Mouse (Mus musculus) left cerebral cortex, postnatal 25 days (tissue): ENCODE measurements around the gene Parva. TPM values are rescaled to one million over a fixed set of nuclear protein-coding genes. Genes with fewer than 3 reads are reported as not detected.

Experiments used
- DNase-seq, 2 experiments: peaks; one replicate each; pipeline ENCODE4 v3.0.0; 2022; ENCODE audit warnings: low spot score in 2 of 2, mixed read lengths in 1 of 2
- intact Hi-C: fragments of 180-260 bp; cut with DNase I; formaldehyde crosslinking; loops from one replicate; pipeline ENCODE4 v1.15.1; 2025
- total RNA-seq, 2 experiments: library from RNA; stranded (reverse); gene quantifications; 2 replicates each; pipeline ENCODE4 v1.2.3; 2021

Gene Parva
- 10 to 100 TPM; 53.3 to 53.6 TPM for total RNA-seq

- peak; percentile 53 to 54 for DNase-seq
- intact Hi-C loops, result no loop called here
Observed at GRCm38 (mm10) chr7:112427357-112428157, at the start of gene Parva. Parva (plus strand) TSS chr7:112427505.

GRCm38 (mm10) chr7:112378056-112378455, 49.2 kb upstream of the Parva start:
- intact Hi-C loops, result no loop called here
- no peak for DNase-seq

GRCm38 (mm10) chr7:112378476-112378875, 48.8 kb upstream of the Parva start:
- peak; percentile 66 to 93 for DNase-seq
- intact Hi-C loops, result no loop called here

- DNase-seq, result no peak
- intact Hi-C loops, result no loop called here
Observed at GRCm38 (mm10) chr7:112386521-112386920, 40.8 kb upstream of the Parva start.

GRCm38 (mm10) chr7:112387876-112388275, 39.4 kb upstream of the Parva start:
- DNase-seq, result no peak
- intact Hi-C loops, result no loop called here

GRCm38 (mm10) chr7:112388363-112388875, 38.9 kb upstream of the Parva start:
- DNase-seq, result no peak
- intact Hi-C loops, result no loop called here

GRCm38 (mm10) chr7:112389611-112390251, 37.6 kb upstream of the Parva start:
- intact Hi-C loops, result loop anchor here (10.0 kb wide), 1 partner anchor 285 kb away; the partner anchor contains the start of gene Tead1
- DNase-seq, result peak in 1 of 2 experiments; percentile 38

- peak in 1 of 2 experiments; percentile 71 for DNase-seq
- intact Hi-C loops, result loop anchor here (10.0 kb wide), 1 partner anchor 284 kb away; the partner anchor contains the start of gene Tead1
Observed at GRCm38 (mm10) chr7:112390252-112390936, 36.9 kb upstream of the Parva start.

- intact Hi-C loops, result loop anchor here (10.0 kb wide), 1 partner anchor 284 kb away; the partner anchor contains the start of gene Tead1
- DNase-seq, result peak in 1 of 2 experiments; percentile 24
Observed at GRCm38 (mm10) chr7:112390937-112391605, 36.2 kb upstream of the Parva start.

- intact Hi-C loops, result loop anchor here (10.0 kb wide), 1 partner anchor 277 kb away; the partner anchor contains the start of gene Tead1
- no peak for DNase-seq
Observed at GRCm38 (mm10) chr7:112397786-112398185, 29.5 kb upstream of the Parva start.

GRCm38 (mm10) chr7:112399425-112400170, 27.7 kb upstream of the Parva start:
- intact Hi-C loops, result loop anchor here (1.0 to 10.0 kb wide), 2 partner anchors 275 to 469 kb away; partner anchors contain the start of gene Tead1

GRCm38 (mm10) chr7:112400175-112400574, 27.1 kb upstream of the Parva start:
- intact Hi-C loops, result loop anchor here (1.0 kb wide), 1 partner anchor 468 kb away; no protein-coding TSS in a partner anchor
- DNase-seq, result peak; percentile 68 to 77

More at GRCm38 (mm10) chr7:112399425-112400170, 27.7 kb upstream of the Parva start:
- DNase-seq, result no peak

- intact Hi-C loops, result no loop called here
- no peak for DNase-seq
Observed at GRCm38 (mm10) chr7:112405061-112405460, 22.2 kb upstream of the Parva start.

- peak in 1 of 2 experiments; percentile 43 for DNase-seq
- intact Hi-C loops, result no loop called here
Observed at GRCm38 (mm10) chr7:112405578-112405977, 21.7 kb upstream of the Parva start.

GRCm38 (mm10) chr7:112407597-112407996, 19.7 kb upstream of the Parva start:
- intact Hi-C loops, result no loop called here
- peak; percentile 23 to 39 for DNase-seq

GRCm38 (mm10) chr7:112409991-112410390, 17.3 kb upstream of the Parva start:
- intact Hi-C loops, result no loop called here
- no peak for DNase-seq

- no peak for DNase-seq
- intact Hi-C loops, result no loop called here
Observed at GRCm38 (mm10) chr7:112413286-112413685, 14.0 kb upstream of the Parva start.

- intact Hi-C loops, result no loop called here
- DNase-seq, result no peak
Observed at GRCm38 (mm10) chr7:112416058-112416526, 11.2 kb upstream of the Parva start.
